Mouse (Mus musculus) liver, embryonic 15.5 days (tissue): Measurements from ENCODE around the gene Slc2a5. TPM values are rescaled to one million over a fixed set of nuclear protein-coding genes. Genes with fewer than 3 reads are reported as not detected.

Experiments used
- polyA plus RNA-seq: library from polyadenylated mRNA; unstranded; fragments of >200 nt; fragmentation: Nextera tagmentation; extraction: Ambion mirVana; gene quantifications from 2 replicates; pipeline ENCODE4 v1.2.1, GENCODE M21; 2015

Slc2a5 gene
- polyA plus RNA-seq, 1 experiment from 2014 or later, result 0.21 TPM

Other genes with a start within 250 kb of the Slc2a5 start
- 0.61 and 0.77 TPM in 2 replicates for gene Spsb1, start 164.2 kb upstream of the Slc2a5 start, polyA plus RNA-seq
- 16.9 and 21.5 TPM in 2 replicates for gene H6pd, start 110.3 kb upstream of the Slc2a5 start, polyA plus RNA-seq
- gene Gpr157, start 31.9 kb upstream of the Slc2a5 start, polyA plus RNA-seq, result 0.31 and 0.44 TPM in 2 replicates
- gene Slc2a7, start 29.7 kb downstream of the Slc2a5 start, polyA plus RNA-seq, result 0.10 TPM in 1 of 2 replicates, not detected in the other
- gene Car6, start 82.0 kb downstream of the Slc2a5 start, polyA plus RNA-seq, result not detected in 2 replicates
- 557 and 577 TPM in 2 replicates for gene Eno1, start 117.4 kb downstream of the Slc2a5 start, polyA plus RNA-seq
- gene Rere, start 162.4 kb downstream of the Slc2a5 start, polyA plus RNA-seq, result 5.3 and 6.8 TPM in 2 replicates